Mouse (Mus musculus) heart, postnatal 0 days (tissue): Measurements from ENCODE around the gene Tspoap1. TPM values are rescaled to one million over a fixed set of nuclear protein-coding genes. Genes with fewer than 3 reads are reported as not detected.

Source experiments
- ATAC-seq: fragments of 200-750 bp; cut with Nextera tagmentation; 2 replicates; pipeline ENCODE4 v1.8.0; 2017; ENCODE audit warnings: low read depth, moderate number of reproducible peaks, moderate library complexity; ENCODE audit not compliant: insufficient read depth
- DNase-seq: peaks from one replicate; pipeline ENCODE4 v3.0.0-alpha.2; 2016; ENCODE audit warnings: low spot score
- H3K27ac ChIP-seq: fragments of 300-500 bp; sonication (generic); 2 replicates; pipeline ENCODE4 v1.5.1; 2014; ENCODE audit warnings: low read depth, mild to moderate bottlenecking
- H3K27me3 ChIP-seq: fragments of 300-500 bp; sonication (generic); 2 replicates; pipeline ENCODE4 v1.6.1; 2014; ENCODE audit warnings: low read length, mixed read lengths; ENCODE audit not compliant: control insufficient read depth, insufficient read depth
- H3K36me3 ChIP-seq: fragments of 300-500 bp; sonication (generic); replicated peaks from 2 replicates; pipeline ENCODE4 v1.6.1; 2014; ENCODE audit warnings: low read length, mixed read lengths; ENCODE audit not compliant: control insufficient read depth, insufficient read depth
- H3K4me1 ChIP-seq: fragments of 300-500 bp; sonication (generic); 2 replicates; pipeline ENCODE4 v1.6.1; 2014; ENCODE audit warnings: antibody characterized with exemption; ENCODE audit not compliant: control insufficient read depth, insufficient read depth
- H3K4me2 ChIP-seq: fragments of 300-500 bp; sonication (generic); 2 replicates; pipeline ENCODE4 v1.6.1; 2014; ENCODE audit warnings: low read depth, mild to moderate bottlenecking, low read length, moderate library complexity
- H3K4me3 ChIP-seq: fragments of 300-500 bp; sonication (generic); 2 replicates; pipeline ENCODE4 v1.5.1; 2014; ENCODE audit warnings: low read depth, low read length
- H3K9ac ChIP-seq: fragments of 300-500 bp; sonication (generic); replicated peaks from 2 replicates; pipeline ENCODE4 v1.6.1; 2014; ENCODE audit warnings: low read depth, low read length, mixed read lengths
- H3K9me3 ChIP-seq: fragments of 300-500 bp; sonication (generic); replicated peaks from 2 replicates; pipeline ENCODE4 v1.6.1; 2016; ENCODE audit warnings: low read length; ENCODE audit not compliant: control insufficient read depth
- CTCF ChIP-seq: IDR thresholded peaks from 2 replicates; pipeline ENCODE4 v1.5.1; 2016; ENCODE audit warnings: antibody characterized with exemption, control low read depth, low read depth
- EP300 ChIP-seq: IDR thresholded peaks from 2 replicates; pipeline ENCODE4 v1.6.1; 2016; ENCODE audit warnings: antibody characterized with exemption, low read depth
- WGBS: fragments of 180-500 bp; shearing (Covaris S2); extraction: QIAGEN DNeasy Blood & Tissue Kit; methylation state at CpG from one replicate; pipeline ENCODE4 v1.1.7; 2014; 5-methylcytosine and 5-hydroxymethylcytosine counted together
- polyA plus RNA-seq: library from polyadenylated mRNA; unstranded; fragments of >200 nt; fragmentation: Nextera tagmentation; extraction: Ambion mirVana; gene quantifications from 2 replicates; pipeline ENCODE4 v1.2.1, GENCODE M21; 2015
- total RNA-seq: library from RNA; depleted of rRNA; stranded (reverse); fragments of >200 nt; gene quantifications from 2 replicates; pipeline ENCODE4 v1.2.3, GENCODE M21; 2014; ENCODE audit warnings: low replicate concordance

Tspoap1 gene
- total and polyA plus RNA-seq, 2 experiments from 2014 or later, result not detected

- ATAC-seq, result no peak
- Histone ChIP-seq H3K9ac (no peak overlapping the region; the same call in 1 of the 2 replicates), H3K27ac (peak overlapping the region; percentile 34; the same call in 1 of the 2 replicates), H3K4me2 (peak overlapping the region; percentile 30; the same call in 1 of the 2 replicates), H3K36me3 (peaks cover 6% of the 10 kb centered on the region; the same call in 1 of the 2 replicates), H3K9me3 (no peaks in the 10 kb centered on the region), H3K4me1 (peaks cover 13% of the 10 kb centered on the region), H3K27me3 (no peaks in the 10 kb centered on the region), H3K4me3 (peak overlapping the region; percentile 15; the same call in 1 of the 2 replicates)
- no peak for TF ChIP-seq EP300
- WGBS, result 44% methylated on average over 5 of the region's 5 CpGs
- no peak for DNase-seq
Measured at GRCm38 (mm10) chr11:87734346-87734745, 26.0 kb upstream of the Tspoap1 start.

GRCm38 (mm10) chr11:87735691-87736090 is 24.6 kb upstream of the Tspoap1 start:
- H3K4me3 ChIP-seq, result no peak overlapping the region
- 65% methylated on average over 6 of the region's 6 CpGs for WGBS

GRCm38 (mm10) chr11:87736647-87737134 is 23.6 kb upstream of the Tspoap1 start:
- peaks cover 13% of the 10 kb centered on the region for H3K4me1 ChIP-seq
- H3K9me3 ChIP-seq, result no peaks in the 10 kb centered on the region
- 1% methylated on average over 31 of the region's 31 CpGs for WGBS
- peak overlapping the region; percentile 75 for H3K4me3 ChIP-seq
- H3K9ac ChIP-seq, result peak overlapping the region; percentile 50; the same call in 1 of the 2 replicates
- DNase-seq (peak; percentile 60), ATAC-seq (peak; percentile 58)
- peak overlapping the region; percentile 77 for H3K27ac ChIP-seq
- H3K4me2 ChIP-seq, result peak overlapping the region; percentile 88
- TF ChIP-seq EP300, result no peak
- no peak for TF ChIP-seq CTCF
- no peaks in the 10 kb centered on the region for H3K27me3 ChIP-seq
- peaks cover 23% of the 10 kb centered on the region for H3K36me3 ChIP-seq

More at GRCm38 (mm10) chr11:87735691-87736090, 24.6 kb upstream of the Tspoap1 start:
- ATAC-seq (no peak), DNase-seq (no peak)
- peaks cover 19% of the 10 kb centered on the region for H3K36me3 ChIP-seq
- 0 out of 2 replicates have a peak overlapping the region, but pooled peaks have one; percentile 88 for H3K4me2 ChIP-seq
- TF ChIP-seq CTCF (no peak), EP300 (no peak)
- H3K9me3 ChIP-seq, result no peaks in the 10 kb centered on the region
- H3K9ac ChIP-seq, result no peak overlapping the region
- peak overlapping the region; percentile 77; the same call in 1 of the 2 replicates for H3K27ac ChIP-seq
- peaks cover 13% of the 10 kb centered on the region for H3K4me1 ChIP-seq
- no peaks in the 10 kb centered on the region for H3K27me3 ChIP-seq

GRCm38 (mm10) chr11:87737175-87737740 is 23.1 kb upstream of the Tspoap1 start, which contains the start of gene Supt4a:
Supt4a (plus strand) TSS chr11:87737552.
- H3K4me2 ChIP-seq, result peak within 1 kb of the TSS; percentile 88
- H3K9ac ChIP-seq, result peak within 1 kb of the TSS; percentile 82
- no peaks in the 10 kb centered on the region for H3K27me3 ChIP-seq
- peaks cover 13% of the 10 kb centered on the region for H3K4me1 ChIP-seq
- DNase-seq (peak; percentile 94), ATAC-seq (peak; percentile 95)
- TF ChIP-seq CTCF (no peak), EP300 (peak; percentile 78; the same call in 1 of the 2 replicates)
- H3K27ac ChIP-seq, result peak within 1 kb of the TSS; percentile 77
- H3K9me3 ChIP-seq, result no peaks in the 10 kb centered on the region
- H3K36me3 ChIP-seq, result peaks cover 29% of the 10 kb centered on the region
- WGBS, result 0% methylated on average over 56 of the region's 57 CpGs
- H3K4me3 ChIP-seq, result peak within 1 kb of the TSS; percentile 75

- no peak overlapping the region for H3K9ac ChIP-seq
- ATAC-seq (no peak), DNase-seq (no peak)
- no peaks in the 10 kb centered on the region for H3K9me3 ChIP-seq
- H3K4me1 ChIP-seq, result no peaks in the 10 kb centered on the region
- peaks cover 53% of the 10 kb centered on the region for H3K36me3 ChIP-seq
- 85% methylated on average over 3 of the region's 3 CpGs for WGBS
- no peak overlapping the region for H3K4me2 ChIP-seq
- no peaks in the 10 kb centered on the region for H3K27me3 ChIP-seq
- no peak overlapping the region for H3K4me3 ChIP-seq
- no peak overlapping the region for H3K27ac ChIP-seq
- no peak for TF ChIP-seq EP300
- TF ChIP-seq CTCF, result no peak
Measured at GRCm38 (mm10) chr11:87743691-87744090, 16.6 kb upstream of the Tspoap1 start.
